ENCODE assay signal across 23 mouse cellular contexts in genomic region chr7:68911989-68912655, GRCm38 (mm10).
"Had no signal": no experiment of that assay in that cellular context is flagged by ENCODE, and none has a peak within 500 bp of the region (broad histone marks: within the 10 kb centered on the region; RNA-seq: fewer than 3 reads in every experiment).

No protein-coding gene starts in this region.

- H3K9ac ChIP-seq: forebrain, postnatal 0 days; heart, embryonic 13.5 days; heart, embryonic 15.5 days; hindbrain, embryonic 13.5 days; hindbrain, embryonic 15.5 days; limb, embryonic 13.5 days; limb, embryonic 15.5 days; liver, embryonic 12.5 days; liver, embryonic 14.5 days had no signal

- H3K27me3 ChIP-seq: heart, embryonic 13.5 days; heart, embryonic 15.5 days; hindbrain, embryonic 13.5 days; hindbrain, embryonic 15.5 days; limb, embryonic 13.5 days; limb, embryonic 15.5 days; liver, embryonic 12.5 days had no signal

- H3K36me3 ChIP-seq: heart, embryonic 13.5 days; heart, embryonic 15.5 days; hindbrain, embryonic 13.5 days; hindbrain, embryonic 15.5 days; limb, embryonic 13.5 days; limb, embryonic 15.5 days; liver, embryonic 12.5 days had no signal

- H3K9me3 ChIP-seq: heart, embryonic 13.5 days; heart, embryonic 15.5 days; hindbrain, embryonic 13.5 days; hindbrain, embryonic 15.5 days; limb, embryonic 13.5 days; limb, embryonic 15.5 days; liver, embryonic 12.5 days had no signal

- H3K4me2 ChIP-seq: heart, embryonic 11.5 days; heart, embryonic 13.5 days; heart, embryonic 15.5 days; hindbrain, embryonic 13.5 days; hindbrain, embryonic 15.5 days; limb, embryonic 13.5 days; limb, embryonic 15.5 days; liver, embryonic 12.5 days had no signal

- H3K27ac ChIP-seq: heart, adult 2 months; heart, embryonic 13.5 days; heart, embryonic 15.5 days; hindbrain, embryonic 13.5 days; hindbrain, embryonic 15.5 days; hindbrain, postnatal 0 days; limb, embryonic 13.5 days; limb, embryonic 15.5 days; liver, embryonic 12.5 days; liver, embryonic 14.5 days had no signal

- DNase-seq: forebrain, postnatal 0 days; gastrocnemius, postnatal 14 days; gastrocnemius, postnatal 36 days; heart, adult 11 months; heart, adult 2 months; heart, postnatal 14 days; heart, postnatal 36 days; kidney, adult 11 months; kidney, postnatal 10 days; layer of hippocampus, adult 9-11 months; layer of hippocampus, postnatal 36 days; left cerebral cortex, postnatal 4 days had no signal

- H3K4me3 ChIP-seq: heart, adult 2 months; heart, embryonic 13.5 days; heart, embryonic 15.5 days; hindbrain, embryonic 13.5 days; hindbrain, embryonic 15.5 days; limb, embryonic 13.5 days; limb, embryonic 15.5 days; liver, embryonic 12.5 days had no signal

- ATAC-seq: forebrain, postnatal 0 days; hindbrain, postnatal 0 days; intestine, embryonic 16.5 days; liver, embryonic 12.5 days had no signal

- H3K4me1 ChIP-seq: heart, embryonic 15.5 days; limb, embryonic 13.5 days; limb, embryonic 15.5 days; liver, embryonic 12.5 days had no signal
